Mouse (Mus musculus) neural tube, embryonic 15.5 days (tissue): Measurements from ENCODE around the gene Bri3bp. TPM values are rescaled to one million over a fixed set of nuclear protein-coding genes. Genes with fewer than 3 reads are reported as not detected.

ENCODE experiments used
- ATAC-seq: fragments of 200-750 bp; cut with Nextera tagmentation; 2 replicates; pipeline ENCODE4 v1.8.0; 2017; ENCODE audit warnings: mild to moderate bottlenecking, moderate TSS enrichment, moderate library complexity; ENCODE audit not compliant: low FRiP score
- H3K27ac ChIP-seq: fragments of 300-500 bp; sonication (generic); replicated peaks from 2 replicates; pipeline ENCODE4 v1.5.1; 2015; ENCODE audit warnings: mild to moderate bottlenecking, inconsistent platforms
- H3K27me3 ChIP-seq: fragments of 300-500 bp; sonication (generic); replicated peaks from 2 replicates; pipeline ENCODE4 v1.6.1; 2015; ENCODE audit warnings: inconsistent platforms
- H3K36me3 ChIP-seq: fragments of 300-500 bp; sonication (generic); 2 replicates; pipeline ENCODE4 v1.6.1; 2015; ENCODE audit warnings: inconsistent platforms
- H3K4me1 ChIP-seq: fragments of 300-500 bp; sonication (generic); 2 replicates; pipeline ENCODE4 v1.6.1; 2015; ENCODE audit warnings: inconsistent platforms
- H3K4me2 ChIP-seq: fragments of 300-500 bp; sonication (generic); 2 replicates; pipeline ENCODE4 v1.6.1; 2015; ENCODE audit warnings: inconsistent platforms, mild to moderate bottlenecking, moderate library complexity
- H3K4me3 ChIP-seq: fragments of 300-500 bp; sonication (generic); replicated peaks from 2 replicates; pipeline ENCODE4 v1.5.1; 2015; ENCODE audit warnings: mild to moderate bottlenecking, inconsistent platforms
- H3K9ac ChIP-seq: fragments of 300-500 bp; sonication (generic); replicated peaks from 2 replicates; pipeline ENCODE4 v1.6.1; 2015; ENCODE audit warnings: mild to moderate bottlenecking, inconsistent platforms
- H3K9me3 ChIP-seq: fragments of 300-500 bp; sonication (generic); replicated peaks from 2 replicates; pipeline ENCODE4 v1.6.1; 2016; ENCODE audit warnings: inconsistent platforms
- WGBS: fragments of 180-500 bp; shearing (Covaris S2); methylation state at CpG from one replicate; pipeline ENCODE4 v1.1.7; 2015; ENCODE audit warnings: mixed read lengths; 5-methylcytosine and 5-hydroxymethylcytosine counted together
- microRNA-seq: library from miRNA; unstranded; fragments of <30 nt; microRNA quantifications from one replicate; pipeline ENCODE4, GENCODE M21; 2017
- polyA plus RNA-seq: library from polyadenylated mRNA; unstranded; fragments of >200 nt; fragmentation: Nextera tagmentation; extraction: Ambion mirVana; gene quantifications from 2 replicates; pipeline ENCODE4 v1.2.1, GENCODE M21; 2015

The Bri3bp gene
- polyA plus RNA-seq, 1 experiment from 2014 or later = 37.3 TPM

- no peak overlapping the region for H3K9ac ChIP-seq
- peaks cover 49% of the 10 kb centered on the region for H3K36me3 ChIP-seq
- H3K27me3 ChIP-seq = no peaks in the 10 kb centered on the region
- H3K4me2 ChIP-seq = no peak overlapping the region
- 0 out of 2 replicates have a peak, but pooled peaks cover 6% of the 10 kb centered on the region for H3K4me1 ChIP-seq
- H3K27ac ChIP-seq = no peak overlapping the region
- no peak overlapping the region for H3K4me3 ChIP-seq
- no peak for ATAC-seq
- no peaks in the 10 kb centered on the region for H3K9me3 ChIP-seq
- 93% methylated on average over 9 of the region's 9 CpGs for WGBS
These were observed 66.2 kb downstream of the Bri3bp start for GRCm38 (mm10) chr5:125507582-125507981.

DNA sequence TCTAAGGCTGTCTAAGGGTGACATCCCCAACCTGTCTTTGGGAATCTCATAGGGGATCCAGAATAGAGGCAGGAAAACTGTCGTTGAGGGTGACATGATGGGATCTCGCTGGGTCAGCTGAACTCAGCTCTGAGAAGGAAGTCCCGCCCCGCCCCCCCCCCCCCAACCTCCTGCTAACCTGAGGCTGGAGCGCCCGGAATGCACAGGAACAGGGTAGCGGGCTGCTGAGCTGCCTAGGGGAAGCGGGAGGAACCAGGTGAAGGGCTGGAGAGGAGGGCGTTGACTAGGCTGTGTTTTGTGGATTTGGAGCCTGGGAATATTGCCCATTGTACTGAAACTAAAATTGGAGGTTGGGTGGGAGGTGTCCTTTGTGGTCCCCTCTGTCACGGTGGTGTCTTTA is 66.6 kb downstream of the Bri3bp start:
- Histone ChIP-seq H3K4me3 (no peak overlapping the region), H3K4me2 (no peak overlapping the region), H3K9ac (no peak overlapping the region), H3K36me3 (peaks cover 49% of the 10 kb centered on the region), H3K27ac (no peak overlapping the region), H3K27me3 (no peaks in the 10 kb centered on the region), H3K9me3 (no peaks in the 10 kb centered on the region), H3K4me1 (0 out of 2 replicates have a peak, but pooled peaks cover 5% of the 10 kb centered on the region)
- no peak for ATAC-seq
- WGBS = 91% methylated on average over 10 of the region's 10 CpGs

- Histone ChIP-seq H3K4me3 (no peak overlapping the region), H3K9me3 (no peaks in the 10 kb centered on the region), H3K27ac (no peak overlapping the region), H3K4me1 (0 out of 2 replicates have a peak, but pooled peaks cover 5% of the 10 kb centered on the region), H3K9ac (no peak overlapping the region), H3K4me2 (no peak overlapping the region), H3K27me3 (no peaks in the 10 kb centered on the region), H3K36me3 (peaks cover 56% of the 10 kb centered on the region)
- 47% methylated on average over 5 of the region's 5 CpGs for WGBS
- ATAC-seq = no peak
These were observed 68.2 kb downstream of the Bri3bp start for GRCm38 (mm10) chr5:125509541-125509940.

Small RNAs within 50 kb of the gene (microRNA-seq; reads per million reads assigned to microRNA genes)
- gene Gm27551 = not detected

Other genes with a start within 250 kb of the Bri3bp start
- 50.5 and 55.5 TPM in 2 replicates for gene Scarb1, start 100.5 kb upstream of the Bri3bp start, polyA plus RNA-seq
- gene Gm10382, start 52.2 kb upstream of the Bri3bp start, polyA plus RNA-seq = 0.59 and 0.74 TPM in 2 replicates
- gene Ubc, start 51.4 kb upstream of the Bri3bp start, polyA plus RNA-seq = 1,353 and 1,380 TPM in 2 replicates
- gene Dhx37, start 7.4 kb upstream of the Bri3bp start, polyA plus RNA-seq = 9.9 and 10.9 TPM in 2 replicates
- gene Aacs, start 34.2 kb downstream of the Bri3bp start, polyA plus RNA-seq = 92.1 and 103 TPM in 2 replicates
- 4.9 and 5.6 TPM in 2 replicates for gene Tmem132b, start 90.2 kb downstream of the Bri3bp start, polyA plus RNA-seq